Mouse (Mus musculus): ENCODE data around the gene Tmem120b. TPM values are rescaled to one million over a fixed set of nuclear protein-coding genes. Genes with fewer than 3 reads are reported as not detected.

Gene Tmem120b
- polyA plus RNA-seq, 1 experiment = 5.8 TPM

DNA sequence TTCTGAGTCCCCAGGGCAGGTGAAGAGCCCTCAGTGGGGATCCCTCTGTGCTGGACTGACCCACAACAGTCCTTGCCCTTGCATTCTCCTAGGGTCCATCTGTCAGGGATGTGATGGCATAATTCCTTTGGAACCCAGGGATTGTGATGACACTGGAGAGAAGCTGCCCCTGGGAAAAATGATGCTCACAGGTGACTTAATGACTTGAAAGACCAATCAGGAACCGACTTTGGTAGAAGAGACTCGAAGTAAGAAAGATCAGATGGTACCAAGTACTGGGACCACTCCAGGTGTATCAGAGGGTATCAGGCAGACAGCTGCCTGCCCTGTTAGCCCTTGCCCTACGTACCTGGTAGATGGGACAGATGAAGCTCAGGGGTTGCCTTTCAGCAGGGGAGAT is 21.3 kb upstream of the Tmem120b start, which contains the start of gene Morn3:
Gene Morn3 (minus strand): TSS at position 101 of the 400 bp plus-strand sequence.
- Histone ChIP-seq H3K27ac (ENCODE audit: insufficient read depth, low read length) (no peak within 1 kb of the TSS), H3K4me1 (ENCODE audit: control insufficient read depth, insufficient read depth, insufficient read length) (peaks cover 3% of the 10 kb centered on the region; the same call in 1 of the 2 replicates), H3K36me3 (ENCODE audit: control insufficient read depth, insufficient read depth, low read length) (no peaks in the 10 kb centered on the region), H3K27me3 (ENCODE audit: control insufficient read depth, insufficient read depth, low read length) (no peaks in the 10 kb centered on the region), H3K4me3 (ENCODE audit: extremely low read depth, insufficient read depth, insufficient read length) (no peak within 1 kb of the TSS)
- DNase-seq (ENCODE audit: low read depth in 1 of 2, low spot score in 2 of 2) = no peak
- TF ChIP-seq POLR2A (IDR thresholded peaks at IDR 0.05; ENCODE audit: low read depth, low read length) = no peak
- no peak for TF ChIP-seq CTCF (IDR thresholded peaks at IDR 0.05; ENCODE audit: extremely low read depth, insufficient read depth, insufficient read length, insufficient replicate concordance)
- WGBS = 81% methylated on average over 3 of the region's 3 CpGs

- no peak for TF ChIP-seq POLR2A (IDR thresholded peaks at IDR 0.05; ENCODE audit: low read depth, low read length)
- TF ChIP-seq CTCF (IDR thresholded peaks at IDR 0.05; ENCODE audit: extremely low read depth, insufficient read depth, insufficient read length, insufficient replicate concordance) = no peak
- no peaks in the 10 kb centered on the region for H3K27me3 ChIP-seq (ENCODE audit: control insufficient read depth, insufficient read depth, low read length)
- no peak overlapping the region for H3K27ac ChIP-seq (ENCODE audit: insufficient read depth, low read length)
- no peaks in the 10 kb centered on the region for H3K36me3 ChIP-seq (ENCODE audit: control insufficient read depth, insufficient read depth, low read length)
- H3K4me1 ChIP-seq (ENCODE audit: control insufficient read depth, insufficient read depth, insufficient read length) = peaks cover 3% of the 10 kb centered on the region; the same call in 1 of the 2 replicates
- DNase-seq (ENCODE audit: low read depth in 1 of 2, low spot score in 2 of 2) = peak in 1 of 2 experiments; percentile 41
- H3K4me3 ChIP-seq (ENCODE audit: extremely low read depth, insufficient read depth, insufficient read length) = no peak overlapping the region
- WGBS = 2% methylated on average over 12 of the region's 12 CpGs
These were observed 18.9 kb upstream of the Tmem120b start for GRCm38 (mm10) chr5:123049271-123049670.

DNA sequence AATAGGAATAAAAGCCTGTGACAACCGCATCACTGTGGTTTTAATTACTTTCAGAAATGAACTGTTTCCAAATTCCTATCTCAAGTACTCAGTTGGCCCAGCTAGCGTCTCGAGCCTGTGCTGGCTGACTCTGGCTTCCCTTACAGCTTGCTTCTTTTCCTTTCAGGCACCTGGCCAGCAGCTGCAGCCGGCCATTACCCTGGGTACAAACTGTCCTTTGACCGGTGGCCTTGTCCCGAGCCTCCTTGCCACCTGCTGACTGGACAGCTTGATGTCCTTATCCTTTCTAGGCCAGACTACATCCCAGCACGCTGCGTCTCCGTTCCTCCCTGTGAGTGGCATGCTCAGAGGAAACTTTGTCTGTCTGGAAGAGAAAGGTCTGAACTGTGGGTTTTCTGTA is 17.3 kb upstream of the Tmem120b start:
- 85% methylated on average over 9 of the region's 9 CpGs for WGBS
- TF ChIP-seq POLR2A (IDR thresholded peaks at IDR 0.05; ENCODE audit: low read depth, low read length) (no peak), CTCF (IDR thresholded peaks at IDR 0.05; ENCODE audit: extremely low read depth, insufficient read depth, insufficient read length, insufficient replicate concordance) (no peak)
- no peaks in the 10 kb centered on the region for H3K27me3 ChIP-seq (ENCODE audit: control insufficient read depth, insufficient read depth, low read length)
- no peak overlapping the region for H3K4me3 ChIP-seq (ENCODE audit: extremely low read depth, insufficient read depth, insufficient read length)
- no peak for DNase-seq (ENCODE audit: low read depth in 1 of 2, low spot score in 2 of 2)
- H3K27ac ChIP-seq (ENCODE audit: insufficient read depth, low read length) = no peak overlapping the region
- no peaks in the 10 kb centered on the region for H3K36me3 ChIP-seq (ENCODE audit: control insufficient read depth, insufficient read depth, low read length)
- H3K4me1 ChIP-seq (ENCODE audit: control insufficient read depth, insufficient read depth, insufficient read length) = peaks cover 3% of the 10 kb centered on the region; the same call in 1 of the 2 replicates

DNA sequence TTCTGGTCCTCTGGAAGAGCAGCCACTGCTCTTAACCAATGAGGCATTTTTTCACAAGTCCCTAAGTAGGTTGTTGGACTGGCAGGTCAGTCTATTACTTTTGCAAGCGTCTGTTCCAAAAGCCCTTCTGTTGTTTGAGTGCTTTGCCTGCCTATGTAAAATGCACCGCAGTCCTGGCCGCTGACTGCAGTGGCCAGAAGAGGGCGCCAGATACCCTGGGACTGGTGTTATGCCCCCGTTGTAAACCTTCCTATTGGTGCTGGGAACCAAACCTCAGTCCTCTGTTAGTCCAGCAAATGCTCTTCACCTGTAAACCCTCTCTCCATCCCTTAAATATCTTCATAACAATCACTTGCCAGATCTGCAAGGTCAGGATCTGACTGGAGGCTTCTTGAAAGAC is 16.5 kb upstream of the Tmem120b start:
- Histone ChIP-seq H3K4me1 (ENCODE audit: control insufficient read depth, insufficient read depth, insufficient read length) (peaks cover 3% of the 10 kb centered on the region; the same call in 1 of the 2 replicates), H3K27me3 (ENCODE audit: control insufficient read depth, insufficient read depth, low read length) (no peaks in the 10 kb centered on the region), H3K4me3 (ENCODE audit: extremely low read depth, insufficient read depth, insufficient read length) (no peak overlapping the region), H3K27ac (ENCODE audit: insufficient read depth, low read length) (no peak overlapping the region), H3K36me3 (ENCODE audit: control insufficient read depth, insufficient read depth, low read length) (no peaks in the 10 kb centered on the region)
- no peak for DNase-seq (ENCODE audit: low read depth in 1 of 2, low spot score in 2 of 2)
- WGBS = 95% methylated on average over 5 of the region's 5 CpGs
- TF ChIP-seq CTCF (IDR thresholded peaks at IDR 0.05; ENCODE audit: extremely low read depth, insufficient read depth, insufficient read length, insufficient replicate concordance) = no peak
- no peak for TF ChIP-seq POLR2A (IDR thresholded peaks at IDR 0.05; ENCODE audit: low read depth, low read length)

- 8% methylated on average over 48 of the region's 48 CpGs for WGBS
These were observed 10.6 kb upstream of the Tmem120b start for GRCm38 (mm10) chr5:123057366-123058250.

DNA sequence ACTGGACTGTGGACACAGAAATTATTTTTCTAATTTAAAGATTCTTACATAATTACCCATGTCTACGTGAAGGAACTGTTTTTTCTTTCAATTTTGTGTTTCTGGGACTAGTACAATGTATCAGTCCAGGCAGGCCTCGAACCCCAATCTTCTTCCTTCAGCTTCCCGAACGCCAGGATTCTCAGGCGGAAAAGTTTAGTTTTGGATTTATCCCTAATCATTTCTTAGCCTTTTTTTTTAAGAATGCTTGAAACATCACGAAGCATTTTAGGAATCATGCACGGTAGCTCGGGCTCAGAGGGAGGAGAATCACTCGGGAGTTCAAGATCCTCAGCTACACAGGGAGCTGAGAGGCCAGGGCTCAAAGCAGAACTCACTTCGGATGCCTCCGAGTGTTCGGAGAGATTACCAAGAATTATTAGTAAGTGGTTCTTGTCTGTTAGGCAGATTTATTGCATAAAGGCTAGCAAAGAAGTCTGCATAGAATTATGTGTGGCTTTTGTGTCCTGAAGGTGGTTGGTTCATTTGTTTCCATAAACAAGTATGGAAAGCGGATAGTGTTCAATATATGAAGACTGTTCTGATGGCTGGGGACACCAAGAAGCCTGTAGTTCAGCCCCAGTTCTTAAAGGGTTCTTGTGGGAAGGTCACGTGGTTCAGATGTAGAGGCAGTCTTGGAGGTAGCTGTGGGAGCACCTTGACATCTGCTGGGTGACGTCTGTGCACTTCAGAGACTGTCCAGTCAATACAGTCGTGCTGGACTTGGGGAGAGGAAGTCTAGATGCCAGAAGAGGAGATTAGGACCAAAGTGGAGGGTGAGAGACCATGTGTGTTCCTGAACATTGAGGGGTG is 9.7 kb upstream of the Tmem120b start:
- WGBS = 17% methylated on average over 16 of the region's 16 CpGs
- Histone ChIP-seq H3K36me3 (ENCODE audit: control insufficient read depth, insufficient read depth, low read length) (no peaks in the 10 kb centered on the region), H3K4me3 (ENCODE audit: extremely low read depth, insufficient read depth, insufficient read length) (peak overlapping the region; percentile 58), H3K27ac (ENCODE audit: insufficient read depth, low read length) (peak overlapping the region; percentile 78), H3K27me3 (ENCODE audit: control insufficient read depth, insufficient read depth, low read length) (no peaks in the 10 kb centered on the region), H3K4me1 (ENCODE audit: control insufficient read depth, insufficient read depth, insufficient read length) (peaks cover 3% of the 10 kb centered on the region; the same call in 1 of the 2 replicates)
- TF ChIP-seq POLR2A (IDR thresholded peaks at IDR 0.05; ENCODE audit: low read depth, low read length) (no peak), CTCF (IDR thresholded peaks at IDR 0.05; ENCODE audit: extremely low read depth, insufficient read depth, insufficient read length, insufficient replicate concordance) (no peak)
- DNase-seq (ENCODE audit: low read depth in 1 of 2, low spot score in 2 of 2) = no peak

More at GRCm38 (mm10) chr5:123057366-123058250, 10.6 kb upstream of the Tmem120b start:
- Histone ChIP-seq H3K36me3 (ENCODE audit: control insufficient read depth, insufficient read depth, low read length) (no peaks in the 10 kb centered on the region), H3K4me1 (ENCODE audit: control insufficient read depth, insufficient read depth, insufficient read length) (peaks cover 3% of the 10 kb centered on the region; the same call in 1 of the 2 replicates), H3K4me3 (ENCODE audit: extremely low read depth, insufficient read depth, insufficient read length) (peak overlapping the region; percentile 58), H3K27me3 (ENCODE audit: control insufficient read depth, insufficient read depth, low read length) (no peaks in the 10 kb centered on the region), H3K27ac (ENCODE audit: insufficient read depth, low read length) (peak overlapping the region; percentile 78)
- peak; percentile 99 to 100 for DNase-seq (ENCODE audit: low read depth in 1 of 2, low spot score in 2 of 2)
- peak; percentile 33; the same call in 1 of the 2 replicates for TF ChIP-seq CTCF (IDR thresholded peaks at IDR 0.05; ENCODE audit: extremely low read depth, insufficient read depth, insufficient read length, insufficient replicate concordance)
- TF ChIP-seq POLR2A (IDR thresholded peaks at IDR 0.05; ENCODE audit: low read depth, low read length) = peak; percentile 88
